Mouse (Mus musculus): Measurements from ENCODE around the gene Asap2. TPM values are rescaled to one million over a fixed set of nuclear protein-coding genes. Genes with fewer than 3 reads are reported as not detected.

Asap2 gene
- polyA plus RNA-seq, 1 experiment from 2014 or later: 17.8 TPM

DNA sequence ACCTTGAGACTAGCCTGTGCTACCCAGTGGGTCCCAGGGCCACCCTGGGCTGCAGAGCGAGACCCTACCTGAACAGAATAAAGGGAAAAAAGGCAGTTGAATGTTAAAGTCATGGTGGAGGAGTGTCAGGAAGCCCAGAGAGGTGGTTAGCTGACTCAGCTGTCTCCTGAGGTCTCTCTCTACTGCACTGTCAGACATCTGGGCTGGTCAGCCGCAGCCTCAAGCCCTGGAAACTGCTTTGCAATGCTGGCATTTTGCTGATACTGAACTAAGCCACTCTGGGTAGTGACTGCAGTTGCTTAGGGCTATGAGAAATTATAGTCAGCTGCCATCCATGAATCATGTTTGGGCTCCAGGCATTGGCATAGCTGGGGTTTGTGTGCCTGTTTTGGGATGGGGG is 244.3 kb downstream of the Asap2 start:
- Histone ChIP-seq H3K9ac (ENCODE audit: low read length) (no peak overlapping the region), H3K36me3 (ENCODE audit: control insufficient read depth, insufficient read depth, low read length) (peaks cover 12% of the 10 kb centered on the region), H3K27me3 (ENCODE audit: control insufficient read depth, insufficient read depth, low read length) (no peaks in the 10 kb centered on the region), H3K4me1 (ENCODE audit: control insufficient read depth, insufficient read depth, low read length) (no peaks in the 10 kb centered on the region), H3K27ac (ENCODE audit: low read depth, low read length) (no peak overlapping the region), H3K9me3 (ENCODE audit: control insufficient read depth, low read length) (no peaks in the 10 kb centered on the region), H3K4me2 (ENCODE audit: low read depth) (no peak overlapping the region), H3K4me3 (ENCODE audit: low read depth, low read length) (no peak overlapping the region)
- no peak for ATAC-seq (ENCODE audit: insufficient read depth, low FRiP score, low TSS enrichment)
- no peak for DNase-seq (ENCODE audit: low spot score)
- WGBS: 79% methylated on average over 2 of the region's 2 CpGs

DNA sequence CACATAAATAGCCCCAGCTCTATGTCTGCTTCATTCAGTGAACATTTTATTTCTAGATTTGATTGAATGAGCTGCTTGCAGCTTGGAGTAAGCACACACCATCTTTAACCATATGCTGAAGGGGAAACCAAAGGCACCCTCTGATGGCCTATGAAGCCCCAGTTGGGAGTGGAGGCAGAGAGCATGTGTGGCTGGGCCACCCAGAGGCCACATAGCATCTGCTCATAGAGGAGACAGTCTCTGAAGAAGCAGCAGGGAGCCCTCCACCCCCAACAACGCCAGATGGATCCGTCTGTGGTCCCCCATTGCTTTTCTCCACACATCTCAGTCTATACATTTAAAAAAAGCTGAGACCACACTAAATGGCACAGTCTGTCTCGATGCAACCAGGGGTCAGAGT is 251.7 kb downstream of the Asap2 start:
- H3K4me3 ChIP-seq (ENCODE audit: low read depth, low read length): no peak overlapping the region
- no peak for ATAC-seq (ENCODE audit: insufficient read depth, low FRiP score, low TSS enrichment)
- DNase-seq (ENCODE audit: low spot score): no peak
- H3K27ac ChIP-seq (ENCODE audit: low read depth, low read length): no peak overlapping the region
- H3K4me2 ChIP-seq (ENCODE audit: low read depth): no peak overlapping the region
- no peaks in the 10 kb centered on the region for H3K27me3 ChIP-seq (ENCODE audit: control insufficient read depth, insufficient read depth, low read length)
- H3K9ac ChIP-seq (ENCODE audit: low read length): no peak overlapping the region
- WGBS: 52% methylated on average over 3 of the region's 3 CpGs
- H3K4me1 ChIP-seq (ENCODE audit: control insufficient read depth, insufficient read depth, low read length): no peaks in the 10 kb centered on the region
- no peaks in the 10 kb centered on the region for H3K9me3 ChIP-seq (ENCODE audit: control insufficient read depth, low read length)
- H3K36me3 ChIP-seq (ENCODE audit: control insufficient read depth, insufficient read depth, low read length): peaks cover 17% of the 10 kb centered on the region

DNA sequence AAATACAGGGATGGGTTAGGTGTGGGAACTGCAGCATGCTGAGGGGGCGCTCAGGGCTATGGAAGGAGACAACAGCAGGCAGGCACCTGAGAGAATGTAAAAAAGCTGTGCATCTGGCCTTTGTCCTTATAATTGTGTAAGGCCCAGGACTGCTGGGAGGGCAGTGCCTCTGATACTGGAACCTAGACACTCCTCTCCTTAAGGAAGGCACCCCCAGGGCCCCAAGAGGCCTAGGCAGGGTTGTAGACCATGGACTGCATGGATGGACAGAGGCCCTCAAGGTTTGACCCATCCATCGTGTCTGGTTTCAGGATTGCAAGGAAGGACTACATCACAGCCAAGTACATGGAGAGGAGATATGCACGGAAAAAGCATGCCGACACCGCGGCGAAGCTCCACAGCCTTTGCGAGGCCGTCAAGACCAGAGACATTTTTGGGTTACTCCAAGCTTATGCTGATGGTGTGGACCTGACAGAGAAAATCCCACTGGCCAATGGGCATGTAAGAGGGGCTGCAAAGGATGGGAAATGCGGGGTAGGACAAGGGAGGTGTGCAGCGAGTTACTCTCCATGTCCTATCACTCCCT is 254.2 kb downstream of the Asap2 start:
- no peaks in the 10 kb centered on the region for H3K9me3 ChIP-seq (ENCODE audit: control insufficient read depth, low read length)
- no peaks in the 10 kb centered on the region for H3K27me3 ChIP-seq (ENCODE audit: control insufficient read depth, insufficient read depth, low read length)
- H3K4me3 ChIP-seq (ENCODE audit: low read depth, low read length): no peak overlapping the region
- H3K4me2 ChIP-seq (ENCODE audit: low read depth): no peak overlapping the region
- no peak overlapping the region for H3K27ac ChIP-seq (ENCODE audit: low read depth, low read length)
- 97% methylated on average over 11 of the region's 11 CpGs for WGBS
- no peak for DNase-seq (ENCODE audit: low spot score)
- no peaks in the 10 kb centered on the region for H3K4me1 ChIP-seq (ENCODE audit: control insufficient read depth, insufficient read depth, low read length)
- peaks cover 14% of the 10 kb centered on the region for H3K36me3 ChIP-seq (ENCODE audit: control insufficient read depth, insufficient read depth, low read length)
- ATAC-seq (ENCODE audit: insufficient read depth, low FRiP score, low TSS enrichment): no peak
- H3K9ac ChIP-seq (ENCODE audit: low read length): no peak overlapping the region

DNA sequence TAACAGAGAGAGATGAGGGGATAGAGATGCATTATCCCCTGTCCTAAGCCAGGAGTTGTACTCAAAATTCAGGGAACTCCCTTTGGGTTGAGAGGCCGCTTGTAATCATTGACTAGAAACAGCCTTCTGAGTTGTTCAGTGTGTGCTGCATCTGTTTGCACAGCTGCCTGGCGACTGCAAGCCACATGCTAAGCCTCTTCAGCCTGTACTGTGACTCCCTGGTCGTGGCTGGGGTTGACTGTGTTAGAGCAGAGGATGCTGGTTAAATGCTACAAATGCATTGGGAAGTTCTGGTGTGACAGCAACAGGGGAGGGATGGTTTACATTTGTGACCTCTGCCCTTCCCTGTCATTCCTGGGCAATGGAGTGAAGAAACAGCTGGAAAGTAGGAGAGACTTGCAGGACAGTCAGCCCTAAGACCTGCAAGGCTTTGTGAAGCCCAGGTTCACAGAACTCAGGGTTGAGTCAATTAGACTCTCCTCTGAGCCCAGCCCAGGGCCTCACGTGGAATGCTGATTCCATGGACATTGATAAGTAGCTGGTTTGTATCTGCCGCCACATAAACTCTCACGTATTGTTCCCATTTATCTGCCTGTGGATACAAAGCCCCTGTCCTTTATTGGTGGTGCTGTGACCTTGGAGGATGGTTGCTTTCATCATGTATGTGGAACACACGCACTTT is 257.6 kb downstream of the Asap2 start:
- Histone ChIP-seq H3K4me3 (ENCODE audit: low read depth, low read length) (no peak overlapping the region), H3K4me1 (ENCODE audit: control insufficient read depth, insufficient read depth, low read length) (no peaks in the 10 kb centered on the region), H3K27ac (ENCODE audit: low read depth, low read length) (no peak overlapping the region), H3K27me3 (ENCODE audit: control insufficient read depth, insufficient read depth, low read length) (no peaks in the 10 kb centered on the region), H3K9ac (ENCODE audit: low read length) (no peak overlapping the region), H3K9me3 (ENCODE audit: control insufficient read depth, low read length) (no peaks in the 10 kb centered on the region), H3K36me3 (ENCODE audit: control insufficient read depth, insufficient read depth, low read length) (peaks cover 23% of the 10 kb centered on the region), H3K4me2 (ENCODE audit: low read depth) (no peak overlapping the region)
- ATAC-seq (ENCODE audit: insufficient read depth, low FRiP score, low TSS enrichment): no peak
- 74% methylated on average over 7 of the region's 7 CpGs for WGBS
- DNase-seq (ENCODE audit: low spot score): no peak

DNA sequence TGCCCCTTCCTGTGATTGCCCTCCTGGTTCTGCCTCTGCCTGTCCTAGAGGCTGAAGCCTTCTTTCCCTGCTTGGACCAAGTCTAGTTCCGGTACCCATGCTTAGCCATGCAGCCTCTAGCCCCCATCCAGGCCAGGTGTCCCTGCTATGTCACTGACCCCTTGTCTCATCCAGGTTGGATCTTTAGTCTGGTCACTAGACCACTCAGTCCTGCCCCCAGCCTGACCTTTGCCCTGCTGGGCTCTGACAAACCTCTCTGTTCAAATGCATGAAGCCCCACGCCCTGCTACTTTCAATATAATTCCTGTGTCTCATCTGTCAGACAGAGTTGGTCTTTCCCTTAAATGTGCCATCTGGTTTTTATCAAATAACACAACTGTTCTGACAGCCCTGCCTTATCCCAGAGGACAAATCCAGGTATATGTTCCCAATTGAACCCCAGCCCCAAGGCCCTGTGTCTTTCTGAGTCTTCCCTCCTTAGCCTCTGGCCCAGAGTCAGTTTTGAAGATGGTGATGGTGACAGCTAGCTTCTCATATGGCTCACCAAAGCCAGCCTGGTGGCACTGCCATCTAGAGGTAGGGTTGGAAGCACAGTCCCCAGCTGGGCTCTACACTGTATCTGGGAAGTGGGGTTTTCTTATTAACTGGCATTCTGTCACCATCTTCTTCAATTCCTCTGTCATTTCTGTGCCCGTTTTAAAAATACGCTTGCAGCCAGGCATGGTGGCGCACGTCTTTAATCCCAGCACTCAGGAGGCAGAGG is 270.4 kb downstream of the Asap2 start:
- Histone ChIP-seq H3K4me2 (ENCODE audit: low read depth) (no peak overlapping the region), H3K4me1 (ENCODE audit: control insufficient read depth, insufficient read depth, low read length) (no peaks in the 10 kb centered on the region), H3K27ac (ENCODE audit: low read depth, low read length) (no peak overlapping the region), H3K36me3 (ENCODE audit: control insufficient read depth, insufficient read depth, low read length) (peaks cover 5% of the 10 kb centered on the region), H3K9me3 (ENCODE audit: control insufficient read depth, low read length) (no peaks in the 10 kb centered on the region), H3K27me3 (ENCODE audit: control insufficient read depth, insufficient read depth, low read length) (no peaks in the 10 kb centered on the region), H3K4me3 (ENCODE audit: low read depth, low read length) (no peak overlapping the region), H3K9ac (ENCODE audit: low read length) (no peak overlapping the region)
- no peak for ATAC-seq (ENCODE audit: insufficient read depth, low FRiP score, low TSS enrichment)
- DNase-seq (ENCODE audit: low spot score): no peak
- 95% methylated on average over 6 of the region's 6 CpGs for WGBS

DNA sequence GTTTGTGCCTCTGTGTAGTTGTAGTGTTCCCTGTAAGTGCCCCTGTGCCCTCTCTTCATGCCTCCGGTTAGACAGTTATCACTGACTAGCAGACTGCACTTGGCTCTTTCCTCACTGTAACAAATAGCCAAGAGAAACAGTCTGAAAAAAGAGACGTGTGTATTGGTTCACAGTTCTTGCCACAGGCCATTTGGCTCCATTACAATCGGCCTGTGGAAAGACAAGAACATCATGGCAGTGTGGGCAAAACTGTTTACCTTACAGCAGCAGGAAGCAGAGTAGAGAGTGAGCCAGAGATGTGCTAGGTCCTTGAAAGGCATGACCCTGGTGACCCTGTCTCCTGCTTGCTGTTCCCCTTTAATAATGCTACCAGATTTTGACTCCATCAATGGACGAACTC is 271.3 kb downstream of the Asap2 start:
- Histone ChIP-seq H3K9ac (ENCODE audit: low read length) (no peak overlapping the region), H3K9me3 (ENCODE audit: control insufficient read depth, low read length) (no peaks in the 10 kb centered on the region), H3K4me1 (ENCODE audit: control insufficient read depth, insufficient read depth, low read length) (no peaks in the 10 kb centered on the region), H3K4me2 (ENCODE audit: low read depth) (no peak overlapping the region), H3K4me3 (ENCODE audit: low read depth, low read length) (no peak overlapping the region), H3K36me3 (ENCODE audit: control insufficient read depth, insufficient read depth, low read length) (peaks cover 9% of the 10 kb centered on the region), H3K27me3 (ENCODE audit: control insufficient read depth, insufficient read depth, low read length) (no peaks in the 10 kb centered on the region), H3K27ac (ENCODE audit: low read depth, low read length) (no peak overlapping the region)
- 85% methylated on average over 4 of the region's 4 CpGs for WGBS
- ATAC-seq (ENCODE audit: insufficient read depth, low FRiP score, low TSS enrichment) (no peak), DNase-seq (ENCODE audit: low spot score) (no peak)

DNA sequence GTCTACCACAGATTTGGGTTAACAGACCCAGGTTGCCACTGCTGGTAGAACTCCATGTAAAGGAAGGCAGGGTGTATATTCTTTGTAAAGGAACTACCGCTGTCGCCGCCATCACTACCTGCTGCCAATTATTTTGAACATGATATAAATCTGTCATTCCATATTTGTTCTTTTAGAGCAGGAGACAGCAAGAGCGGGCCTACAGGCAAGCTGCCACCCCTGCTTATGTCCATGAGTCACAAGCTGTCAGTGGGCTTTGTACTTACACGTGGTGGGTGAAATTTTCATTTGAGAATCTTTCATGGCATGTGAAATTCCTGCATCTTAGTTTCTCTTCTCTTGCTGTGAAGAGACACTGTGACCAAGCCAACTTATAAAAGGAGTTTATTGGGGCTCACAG is 273.0 kb downstream of the Asap2 start:
- H3K36me3 ChIP-seq (ENCODE audit: control insufficient read depth, insufficient read depth, low read length): peaks cover 7% of the 10 kb centered on the region
- no peak overlapping the region for H3K27ac ChIP-seq (ENCODE audit: low read depth, low read length)
- ATAC-seq (ENCODE audit: insufficient read depth, low FRiP score, low TSS enrichment) (no peak), DNase-seq (ENCODE audit: low spot score) (no peak)
- no peak overlapping the region for H3K4me3 ChIP-seq (ENCODE audit: low read depth, low read length)
- no peaks in the 10 kb centered on the region for H3K27me3 ChIP-seq (ENCODE audit: control insufficient read depth, insufficient read depth, low read length)
- H3K4me2 ChIP-seq (ENCODE audit: low read depth): no peak overlapping the region
- no peak overlapping the region for H3K9ac ChIP-seq (ENCODE audit: low read length)
- no peaks in the 10 kb centered on the region for H3K4me1 ChIP-seq (ENCODE audit: control insufficient read depth, insufficient read depth, low read length)
- no peaks in the 10 kb centered on the region for H3K9me3 ChIP-seq (ENCODE audit: control insufficient read depth, low read length)
- WGBS: 94% methylated on average over 5 of the region's 5 CpGs

DNA sequence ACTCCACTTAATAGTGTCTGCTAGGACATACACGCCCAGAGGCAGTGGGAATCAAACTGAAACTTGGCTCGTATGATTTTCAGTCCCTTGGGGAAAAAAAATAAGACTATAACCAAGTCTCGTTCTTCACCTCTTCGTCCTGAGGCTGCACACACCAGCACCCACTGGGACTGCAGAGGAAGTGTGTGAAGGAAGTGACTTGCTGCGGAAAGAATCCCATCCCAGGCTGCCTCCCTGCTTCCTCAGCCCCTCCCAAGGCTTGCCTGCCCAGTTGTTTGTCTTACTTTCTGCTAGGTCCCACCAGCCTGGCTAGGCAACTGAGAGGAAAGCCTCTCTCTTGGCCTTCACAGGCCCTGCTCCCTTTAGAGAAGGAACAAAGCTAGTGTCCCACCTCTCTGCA is 274.0 kb downstream of the Asap2 start:
- no peak overlapping the region for H3K4me3 ChIP-seq (ENCODE audit: low read depth, low read length)
- 84% methylated on average over 5 of the region's 5 CpGs for WGBS
- peaks cover 4% of the 10 kb centered on the region; the same call in 1 of the 2 replicates for H3K36me3 ChIP-seq (ENCODE audit: control insufficient read depth, insufficient read depth, low read length)
- H3K27ac ChIP-seq (ENCODE audit: low read depth, low read length): no peak overlapping the region
- H3K27me3 ChIP-seq (ENCODE audit: control insufficient read depth, insufficient read depth, low read length): no peaks in the 10 kb centered on the region
- DNase-seq (ENCODE audit: low spot score): no peak
- H3K4me1 ChIP-seq (ENCODE audit: control insufficient read depth, insufficient read depth, low read length): no peaks in the 10 kb centered on the region
- H3K9ac ChIP-seq (ENCODE audit: low read length): no peak overlapping the region
- H3K9me3 ChIP-seq (ENCODE audit: control insufficient read depth, low read length): no peaks in the 10 kb centered on the region
- ATAC-seq (ENCODE audit: insufficient read depth, low FRiP score, low TSS enrichment): no peak
- H3K4me2 ChIP-seq (ENCODE audit: low read depth): no peak overlapping the region

DNA sequence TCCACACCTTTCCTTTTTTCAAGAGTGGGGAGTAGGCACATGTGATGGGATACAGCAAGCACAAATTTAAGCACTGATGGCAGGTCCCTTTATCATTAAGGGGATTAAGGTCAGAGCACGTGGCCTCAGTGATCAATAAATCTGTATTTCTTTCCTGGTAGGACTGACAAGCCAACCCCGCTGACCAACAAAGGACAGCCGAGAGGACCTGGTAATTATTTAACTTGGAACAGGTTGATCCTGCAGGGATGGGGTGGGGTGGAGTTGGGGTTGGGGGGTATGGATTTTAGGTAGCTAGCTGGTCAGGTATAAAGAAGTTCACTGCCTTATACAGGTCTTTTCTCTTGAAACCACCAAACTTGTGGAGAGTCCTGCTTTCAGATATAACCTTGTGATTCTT is 274.7 kb downstream of the Asap2 start:
- DNase-seq (ENCODE audit: low spot score) (no peak), ATAC-seq (ENCODE audit: insufficient read depth, low FRiP score, low TSS enrichment) (no peak)
- no peak overlapping the region for H3K9ac ChIP-seq (ENCODE audit: low read length)
- H3K27ac ChIP-seq (ENCODE audit: low read depth, low read length): no peak overlapping the region
- 81% methylated on average over 3 of the region's 3 CpGs for WGBS
- H3K9me3 ChIP-seq (ENCODE audit: control insufficient read depth, low read length): no peaks in the 10 kb centered on the region
- H3K27me3 ChIP-seq (ENCODE audit: control insufficient read depth, insufficient read depth, low read length): no peaks in the 10 kb centered on the region
- no peak overlapping the region for H3K4me3 ChIP-seq (ENCODE audit: low read depth, low read length)
- no peak overlapping the region for H3K4me2 ChIP-seq (ENCODE audit: low read depth)
- peaks cover 4% of the 10 kb centered on the region; the same call in 1 of the 2 replicates for H3K36me3 ChIP-seq (ENCODE audit: control insufficient read depth, insufficient read depth, low read length)
- no peaks in the 10 kb centered on the region for H3K4me1 ChIP-seq (ENCODE audit: control insufficient read depth, insufficient read depth, low read length)
